Mouse (Mus musculus): ENCODE measurements around the gene Fam92b.

The Fam92b gene

GRCm38 (mm10) chr8:120190107-120190809 is 13.0 kb upstream of the Fam92b start:
- no peak for DNase-seq (ENCODE audit: low read depth, low spot score)

- no peak for DNase-seq (ENCODE audit: low read depth, low spot score)
Measured at GRCm38 (mm10) chr8:120189440-120189839, 12.2 kb upstream of the Fam92b start.

GRCm38 (mm10) chr8:120188510-120188909 is 11.2 kb upstream of the Fam92b start:
- DNase-seq (ENCODE audit: low read depth, low spot score): no peak

- DNase-seq (ENCODE audit: low read depth, low spot score): no peak
Measured at GRCm38 (mm10) chr8:120186454-120186853, 9.2 kb upstream of the Fam92b start.

GRCm38 (mm10) chr8:120184850-120185792 is 7.9 kb upstream of the Fam92b start:
- DNase-seq (ENCODE audit: low read depth, low spot score): no peak

GRCm38 (mm10) chr8:120184366-120184765 is 7.1 kb upstream of the Fam92b start:
- no peak for DNase-seq (ENCODE audit: low read depth, low spot score)

- no peak for DNase-seq (ENCODE audit: low read depth, low spot score)
Measured at GRCm38 (mm10) chr8:120181861-120182414, 4.7 kb upstream of the Fam92b start.

- DNase-seq (ENCODE audit: low read depth, low spot score): no peak
Measured at GRCm38 (mm10) chr8:120181274-120181673, 4.0 kb upstream of the Fam92b start.

GRCm38 (mm10) chr8:120180445-120180970 is 3.2 kb upstream of the Fam92b start:
- DNase-seq (ENCODE audit: low read depth, low spot score): no peak

GRCm38 (mm10) chr8:120179027-120179431 is 1.8 kb upstream of the Fam92b start:
- peak; percentile 85 for DNase-seq (ENCODE audit: low read depth, low spot score)

GRCm38 (mm10) chr8:120178124-120178514 is 853 bp upstream of the Fam92b start:
- DNase-seq (ENCODE audit: low read depth, low spot score): no peak

GRCm38 (mm10) chr8:120176605-120177004 is 661 bp downstream of the Fam92b start:
- no peak for DNase-seq (ENCODE audit: low read depth, low spot score)

- no peak for DNase-seq (ENCODE audit: low read depth, low spot score)
Measured at GRCm38 (mm10) chr8:120174606-120175005, 2.7 kb downstream of the Fam92b start.

GRCm38 (mm10) chr8:120173195-120173594 is 4.1 kb downstream of the Fam92b start:
- no peak for DNase-seq (ENCODE audit: low read depth, low spot score)

- no peak for DNase-seq (ENCODE audit: low read depth, low spot score)
Measured at GRCm38 (mm10) chr8:120169119-120169518, 8.1 kb downstream of the Fam92b start.

- DNase-seq (ENCODE audit: low read depth, low spot score): no peak
Measured at GRCm38 (mm10) chr8:120167821-120168220, 9.4 kb downstream of the Fam92b start.

- no peak for DNase-seq (ENCODE audit: low read depth, low spot score)
Measured at GRCm38 (mm10) chr8:120167136-120167535, 10.1 kb downstream of the Fam92b start.

GRCm38 (mm10) chr8:120164026-120164425 is 13.2 kb downstream of the Fam92b start:
- no peak for DNase-seq (ENCODE audit: low read depth, low spot score)

GRCm38 (mm10) chr8:120163376-120163775 is 13.9 kb downstream of the Fam92b start:
- DNase-seq (ENCODE audit: low read depth, low spot score): no peak

GRCm38 (mm10) chr8:120162404-120162752 is 14.9 kb downstream of the Fam92b start:
- no peak for DNase-seq (ENCODE audit: low read depth, low spot score)

- DNase-seq (ENCODE audit: low read depth, low spot score): no peak
Measured at GRCm38 (mm10) chr8:120161658-120162403, 15.4 kb downstream of the Fam92b start.
